Mouse (Mus musculus) kidney, postnatal 25 days (tissue): Measurements from ENCODE around the gene H2afy2.

Source experiments
- DNase-seq, 2 experiments: peaks; one replicate each; pipeline ENCODE4 v3.0.0; 2021; ENCODE audit warnings: mixed read lengths in 2 of 2

The H2afy2 gene

GRCm38 (mm10) chr10:61783621-61784251 is at the start of gene H2afy2:
TSS of gene H2afy2 (minus strand) at chr10:61784147.
- DNase-seq, result peak; percentile 62 to 81

DNA sequence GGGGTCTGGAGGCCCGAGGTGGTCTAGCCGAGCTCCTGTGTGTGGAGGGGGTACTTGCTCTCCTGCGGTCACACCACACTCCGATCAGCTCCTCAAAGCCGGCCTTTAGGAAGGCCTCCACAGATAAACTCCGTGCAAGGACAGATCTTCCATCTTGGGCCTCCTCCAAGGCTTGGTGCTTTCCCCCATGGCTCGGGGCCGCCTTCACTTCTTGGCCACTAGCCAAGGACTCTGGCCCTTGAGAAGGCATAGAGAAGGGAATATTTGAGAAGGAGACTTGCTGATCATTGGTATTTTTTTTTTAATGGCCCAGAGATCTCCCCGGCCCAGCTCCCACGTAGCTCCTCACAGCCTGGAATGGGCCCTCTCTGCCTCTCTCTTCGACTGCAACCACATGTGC is 48.8 kb upstream of the H2afy2 start:
- no peak for DNase-seq

DNA sequence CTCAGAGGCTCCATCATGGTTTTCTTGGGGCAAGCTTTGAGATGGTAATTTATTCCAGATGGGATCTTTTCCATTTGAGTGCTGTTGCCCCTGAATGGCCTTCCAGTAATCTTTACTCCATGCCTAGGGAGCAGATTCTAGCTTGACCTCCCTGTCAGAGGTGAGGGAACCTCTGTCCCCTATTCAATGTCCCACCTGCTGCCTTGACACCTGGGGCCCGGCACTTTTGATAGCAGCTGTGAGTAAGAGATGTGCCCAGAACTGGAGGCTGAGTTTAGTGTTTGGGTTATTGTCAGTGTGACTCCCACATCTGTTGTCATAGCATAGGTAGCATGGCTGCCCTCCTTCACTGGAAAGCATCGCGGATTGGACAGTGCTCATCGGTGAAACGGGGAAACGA is 47.8 kb upstream of the H2afy2 start:
- DNase-seq, result no peak

- DNase-seq, result no peak
These were observed 47.3 kb upstream of the H2afy2 start for GRCm38 (mm10) chr10:61831251-61831650.

DNA sequence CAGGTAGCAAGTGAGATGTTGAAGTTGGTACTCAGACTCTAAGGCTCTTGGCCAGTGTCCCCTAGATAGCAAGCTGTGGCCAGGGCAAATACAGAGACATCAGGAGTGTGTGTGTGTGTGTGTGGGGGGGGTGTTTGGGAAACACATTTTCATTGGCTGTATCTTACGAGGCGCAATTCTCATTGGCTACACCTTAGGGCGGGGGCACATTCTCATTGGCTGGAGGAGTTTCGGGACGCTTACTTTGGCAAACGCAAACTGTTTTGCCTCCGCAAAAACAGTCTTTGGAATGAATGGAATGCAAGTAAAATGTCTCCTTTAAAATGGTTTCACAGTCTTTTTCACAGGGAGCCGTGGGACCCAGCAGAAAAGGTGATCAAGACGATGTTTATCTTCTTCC is 46.9 kb upstream of the H2afy2 start:
- DNase-seq, result peak in 1 of 2 experiments; percentile 9

DNA sequence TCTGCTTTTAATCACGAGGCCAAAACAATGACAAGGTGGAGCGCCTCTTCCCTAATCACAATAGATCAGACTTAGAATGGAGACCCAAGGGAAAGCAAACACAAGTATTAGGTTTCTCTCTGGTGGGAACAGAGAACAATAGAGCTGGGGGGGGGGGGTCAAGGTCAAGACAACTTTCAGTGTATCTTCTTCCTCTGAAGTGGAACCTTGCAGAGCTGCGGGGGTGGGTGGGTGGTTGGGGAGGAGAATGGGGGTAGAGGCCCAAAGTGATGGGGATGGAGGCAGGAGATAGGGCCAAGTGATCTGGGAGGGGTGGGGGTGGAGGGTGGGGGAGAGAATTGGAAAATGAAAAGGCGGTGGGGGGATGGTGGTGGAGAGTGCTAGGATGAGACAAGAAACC is 45.1 kb upstream of the H2afy2 start:
- no peak for DNase-seq

- no peak for DNase-seq
These were observed 44.3 kb upstream of the H2afy2 start for GRCm38 (mm10) chr10:61827950-61828936.

DNA sequence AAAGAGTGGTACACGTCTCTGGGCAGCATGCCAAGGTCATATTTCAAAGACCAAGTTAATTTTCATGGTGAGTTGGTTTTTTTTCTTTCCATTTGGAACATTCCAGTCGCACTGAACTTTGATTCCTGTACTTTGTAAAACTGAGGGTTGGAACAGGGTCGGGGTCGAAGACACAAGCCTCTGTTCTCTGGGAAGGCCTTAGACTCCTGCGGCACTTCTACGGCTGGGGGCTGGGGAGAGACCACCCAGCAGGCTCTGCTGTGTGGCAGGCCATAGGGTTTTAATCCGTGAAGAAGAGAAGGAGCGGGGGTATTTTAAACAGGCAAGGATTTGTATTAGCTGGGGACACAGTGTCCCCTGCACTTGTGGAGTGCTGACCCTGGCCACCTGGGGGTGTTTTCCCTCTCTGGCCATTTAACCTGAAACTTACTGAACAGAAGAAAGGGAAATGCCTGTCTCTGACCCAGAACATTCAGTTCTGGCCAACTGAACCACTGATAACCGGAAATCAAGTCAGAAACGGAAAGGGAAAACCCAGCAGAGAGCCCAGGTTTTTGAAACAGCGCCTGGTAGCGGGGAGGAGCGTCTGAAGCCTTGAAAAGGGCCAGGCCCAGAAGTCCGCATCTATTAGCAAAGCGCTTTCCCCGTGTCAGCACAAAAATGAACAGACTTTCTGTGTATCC is 42.9 kb upstream of the H2afy2 start:
- DNase-seq, result peak; percentile 82 to 88

GRCm38 (mm10) chr10:61825979-61826752 is 42.2 kb upstream of the H2afy2 start:
- DNase-seq, result no peak

GRCm38 (mm10) chr10:61825536-61825935 is 41.6 kb upstream of the H2afy2 start:
- no peak for DNase-seq

GRCm38 (mm10) chr10:61823731-61824115 is 39.8 kb upstream of the H2afy2 start:
- no peak for DNase-seq

- no peak for DNase-seq
These were observed 39.2 kb upstream of the H2afy2 start for GRCm38 (mm10) chr10:61822968-61823730.

- DNase-seq, result no peak
These were observed 36.1 kb upstream of the H2afy2 start for GRCm38 (mm10) chr10:61820050-61820449.

- no peak for DNase-seq
These were observed 28.0 kb upstream of the H2afy2 start for GRCm38 (mm10) chr10:61811987-61812386.

- no peak for DNase-seq
These were observed 14.2 kb upstream of the H2afy2 start for GRCm38 (mm10) chr10:61798133-61798576.

GRCm38 (mm10) chr10:61795458-61795857 is 11.5 kb upstream of the H2afy2 start:
- no peak for DNase-seq

DNA sequence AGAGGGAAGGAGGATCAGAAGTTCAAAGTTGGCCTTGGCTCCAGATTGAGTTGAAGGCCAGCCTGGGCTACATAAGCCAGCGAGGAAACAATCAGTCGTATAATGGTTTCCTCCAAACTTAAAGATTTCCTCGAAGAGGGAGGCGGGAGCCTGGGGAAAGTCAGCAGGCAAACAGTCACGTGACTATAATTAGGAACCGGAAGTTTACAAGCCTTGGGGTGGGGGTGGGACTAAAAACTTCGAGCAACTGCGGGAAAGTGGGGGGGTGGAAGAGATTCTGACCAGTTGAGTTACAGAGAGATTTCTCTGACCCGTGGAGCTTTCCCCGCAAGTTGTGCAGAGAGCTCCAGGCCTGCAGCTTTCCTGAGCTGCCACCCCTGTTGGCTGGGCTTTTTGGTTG is 11.0 kb upstream of the H2afy2 start:
- DNase-seq, result no peak

DNA sequence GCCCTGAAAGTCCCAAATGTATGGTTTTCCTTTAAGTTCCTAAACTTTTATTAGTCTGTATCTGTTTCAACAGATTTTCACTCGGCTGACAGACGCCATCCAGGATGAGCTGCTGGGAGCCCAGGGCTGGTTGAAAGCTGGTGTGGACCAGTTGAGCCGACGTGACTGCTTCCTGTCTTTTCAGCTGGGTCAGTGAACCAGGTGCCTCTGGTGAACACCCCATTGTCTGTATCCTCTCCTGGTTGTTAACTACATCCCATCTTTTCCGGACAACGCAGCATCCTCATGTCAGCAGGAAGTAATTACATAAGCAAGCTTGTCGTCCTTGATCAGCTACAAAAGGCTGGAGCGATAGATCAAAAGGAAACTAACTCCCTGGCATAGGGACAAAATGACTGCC is 9.1 kb upstream of the H2afy2 start:
- DNase-seq, result no peak

- DNase-seq, result no peak
These were observed 4.6 kb upstream of the H2afy2 start for GRCm38 (mm10) chr10:61788499-61788898.

DNA sequence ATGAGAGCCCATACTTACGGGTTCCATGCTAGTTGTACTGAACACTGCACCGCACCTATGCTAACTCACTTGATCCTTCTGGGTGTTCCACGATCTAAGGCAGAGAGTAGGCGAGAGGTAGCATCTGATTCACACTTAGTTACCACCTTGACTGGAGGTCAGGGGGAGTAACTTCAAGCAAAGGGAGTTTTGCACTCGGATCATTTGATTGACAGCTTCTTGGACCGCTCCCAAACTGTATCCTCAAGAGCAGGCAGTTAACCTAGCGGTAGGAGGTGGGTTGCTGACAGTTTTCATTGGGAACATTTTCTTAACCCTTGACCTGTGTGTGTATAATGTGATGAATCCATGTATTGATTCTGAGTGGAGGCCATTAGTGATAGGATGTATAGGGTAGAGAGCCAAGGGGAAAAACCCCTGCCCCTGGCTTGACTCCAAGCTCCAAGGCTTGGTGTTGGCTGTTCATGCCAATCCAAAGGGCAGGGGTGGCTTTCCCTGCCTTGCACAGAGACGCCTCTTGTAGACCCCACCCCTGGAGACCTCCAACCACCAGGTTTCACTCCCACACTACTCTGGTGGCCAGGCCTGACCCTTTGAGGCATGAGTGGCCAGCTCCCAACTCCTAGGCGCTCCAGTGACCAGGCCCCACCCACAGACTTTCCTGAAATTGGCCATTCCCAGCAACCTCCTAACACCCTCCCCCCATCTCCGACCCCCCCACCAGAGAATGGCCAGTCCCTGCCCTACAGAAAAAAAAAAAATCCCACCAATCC is 3.8 kb upstream of the H2afy2 start:
- DNase-seq, result peak in 1 of 2 experiments; percentile 34

- no peak for DNase-seq
These were observed 467 bp upstream of the H2afy2 start for GRCm38 (mm10) chr10:61784414-61784813.
